Mouse (Mus musculus) forebrain, embryonic 13.5 days (tissue): ENCODE results near the gene Mrvi1. TPM values are rescaled to one million over a fixed set of nuclear protein-coding genes. Genes with fewer than 3 reads are reported as not detected.
"Not testable (repeated sequence)": the region's sequence is repeated elsewhere in the genome, so short reads cannot be mapped to it uniquely, and the experiment has no call there.

Source experiments
- ATAC-seq: fragments of 200-750 bp; cut with Nextera tagmentation; 2 replicates; pipeline ENCODE4 v1.8.0; 2017
- H3K27ac ChIP-seq: fragments of 300-500 bp; sonication (generic); 2 replicates; pipeline ENCODE4 v1.5.1; 2015; ENCODE audit warnings: inconsistent platforms, mild to moderate bottlenecking, moderate library complexity
- H3K27me3 ChIP-seq: fragments of 300-500 bp; sonication (generic); 2 replicates; pipeline ENCODE4 v1.6.1; 2015; ENCODE audit warnings: mild to moderate bottlenecking, inconsistent platforms
- H3K36me3 ChIP-seq: fragments of 300-500 bp; sonication (generic); 2 replicates; pipeline ENCODE4 v1.6.1; 2015; ENCODE audit warnings: mild to moderate bottlenecking, inconsistent platforms; ENCODE audit not compliant: poor library complexity, severe bottlenecking
- H3K4me1 ChIP-seq: fragments of 300-500 bp; sonication (generic); 2 replicates; pipeline ENCODE4 v1.6.1; 2015; ENCODE audit warnings: inconsistent platforms
- H3K4me2 ChIP-seq: fragments of 300-500 bp; sonication (generic); 2 replicates; pipeline ENCODE4 v1.6.1; 2015; ENCODE audit warnings: inconsistent platforms, mild to moderate bottlenecking, moderate library complexity
- H3K4me3 ChIP-seq: fragments of 300-500 bp; sonication (generic); 2 replicates; pipeline ENCODE4 v1.5.1; 2015; ENCODE audit warnings: mild to moderate bottlenecking, inconsistent platforms
- H3K9ac ChIP-seq: fragments of 300-500 bp; sonication (generic); 2 replicates; pipeline ENCODE4 v1.6.1; 2015; ENCODE audit warnings: mild to moderate bottlenecking, inconsistent platforms
- H3K9me3 ChIP-seq: fragments of 300-500 bp; sonication (generic); replicated peaks from 2 replicates; pipeline ENCODE4 v1.6.1; 2016; ENCODE audit warnings: inconsistent platforms
- WGBS: fragments of 180-500 bp; shearing (Covaris S2); methylation state at CpG from one replicate; pipeline ENCODE4 v1.1.7; 2015; 5-methylcytosine and 5-hydroxymethylcytosine counted together
- polyA plus RNA-seq: library from polyadenylated mRNA; unstranded; fragments of >200 nt; fragmentation: Nextera tagmentation; extraction: Ambion mirVana; gene quantifications from 2 replicates; pipeline ENCODE4 v1.2.1, GENCODE M21; 2015

Gene Mrvi1
- polyA plus RNA-seq, 1 experiment from 2014 or later: 0.58 TPM

- Histone ChIP-seq H3K36me3 (no peaks in the 10 kb centered on the region), H3K4me3 (no peak overlapping the region), H3K27ac (no peak overlapping the region), H3K4me1 (no peaks in the 10 kb centered on the region), H3K27me3 (no peaks in the 10 kb centered on the region), H3K9ac (no peak overlapping the region), H3K4me2 (no peak overlapping the region), H3K9me3 (no peaks in the 10 kb centered on the region)
- no peak for ATAC-seq
- WGBS: 87% methylated on average over 4 of the region's 4 CpGs
Observed at GRCm38 (mm10) chr7:110926562-110926961, 55.7 kb downstream of the Mrvi1 start.

- Histone ChIP-seq H3K4me1 (no peaks in the 10 kb centered on the region), H3K4me2 (no peak overlapping the region), H3K27ac (no peak overlapping the region), H3K4me3 (no peak overlapping the region), H3K27me3 (no peaks in the 10 kb centered on the region), H3K9ac (no peak overlapping the region), H3K36me3 (no peaks in the 10 kb centered on the region), H3K9me3 (no peaks in the 10 kb centered on the region)
- WGBS: 84% methylated on average over 19 of the region's 19 CpGs
- no peak for ATAC-seq
Observed at GRCm38 (mm10) chr7:110920331-110921261, 61.7 kb downstream of the Mrvi1 start.

GRCm38 (mm10) chr7:110919721-110920120 lies 62.5 kb downstream of the Mrvi1 start:
- no peak overlapping the region for H3K9ac ChIP-seq
- no peaks in the 10 kb centered on the region for H3K27me3 ChIP-seq
- no peak overlapping the region for H3K4me2 ChIP-seq
- H3K4me1 ChIP-seq: no peaks in the 10 kb centered on the region
- 61% methylated on average over 3 of the region's 3 CpGs for WGBS
- no peak for ATAC-seq
- no peak overlapping the region for H3K27ac ChIP-seq
- H3K36me3 ChIP-seq: no peaks in the 10 kb centered on the region
- H3K4me3 ChIP-seq: no peak overlapping the region
- no peaks in the 10 kb centered on the region for H3K9me3 ChIP-seq

- ATAC-seq: no peak
- no peak overlapping the region for H3K27ac ChIP-seq
- 88% methylated on average over 7 of the region's 7 CpGs for WGBS
Observed at GRCm38 (mm10) chr7:110915913-110916312, 66.3 kb downstream of the Mrvi1 start.

GRCm38 (mm10) chr7:110914531-110914930 lies 67.7 kb downstream of the Mrvi1 start:
- WGBS: 86% methylated on average over 3 of the region's 3 CpGs
- H3K4me2 ChIP-seq: no peak overlapping the region
- no peak overlapping the region for H3K27ac ChIP-seq
- H3K27me3 ChIP-seq: no peaks in the 10 kb centered on the region
- no peaks in the 10 kb centered on the region for H3K36me3 ChIP-seq
- ATAC-seq: no peak
- H3K4me3 ChIP-seq: no peak overlapping the region
- H3K4me1 ChIP-seq: no peaks in the 10 kb centered on the region
- no peaks in the 10 kb centered on the region for H3K9me3 ChIP-seq
- no peak overlapping the region for H3K9ac ChIP-seq

More at GRCm38 (mm10) chr7:110915913-110916312, 66.3 kb downstream of the Mrvi1 start:
- Histone ChIP-seq H3K9me3 (no peaks in the 10 kb centered on the region), H3K4me2 (no peak overlapping the region), H3K36me3 (no peaks in the 10 kb centered on the region), H3K9ac (no peak overlapping the region), H3K4me3 (no peak overlapping the region), H3K27me3 (no peaks in the 10 kb centered on the region), H3K4me1 (no peaks in the 10 kb centered on the region)

GRCm38 (mm10) chr7:110913754-110914153 lies 68.5 kb downstream of the Mrvi1 start:
- H3K4me1 ChIP-seq: no peaks in the 10 kb centered on the region
- ATAC-seq: no peak
- H3K9me3 ChIP-seq: no peaks in the 10 kb centered on the region
- no peak overlapping the region for H3K27ac ChIP-seq
- H3K4me3 ChIP-seq: no peak overlapping the region
- no peak overlapping the region for H3K4me2 ChIP-seq
- 96% methylated on average over 4 of the region's 4 CpGs for WGBS
- no peaks in the 10 kb centered on the region for H3K36me3 ChIP-seq
- no peaks in the 10 kb centered on the region for H3K27me3 ChIP-seq
- no peak overlapping the region for H3K9ac ChIP-seq

GRCm38 (mm10) chr7:110908209-110909144 lies 73.8 kb downstream of the Mrvi1 start:
- 72% methylated on average over 8 of the region's 8 CpGs for WGBS
- Histone ChIP-seq H3K4me1 (no peaks in the 10 kb centered on the region), H3K9me3 (no peaks in the 10 kb centered on the region), H3K9ac (no peak overlapping the region), H3K27ac (no peak overlapping the region), H3K4me3 (no peak overlapping the region), H3K36me3 (no peaks in the 10 kb centered on the region), H3K27me3 (no peaks in the 10 kb centered on the region), H3K4me2 (no peak overlapping the region)
- no peak for ATAC-seq

- H3K27ac ChIP-seq: no peak overlapping the region
- ATAC-seq: no peak
- H3K36me3 ChIP-seq: no peaks in the 10 kb centered on the region
- H3K9me3 ChIP-seq: no peaks in the 10 kb centered on the region
- no peak overlapping the region for H3K4me2 ChIP-seq
- no peaks in the 10 kb centered on the region for H3K4me1 ChIP-seq
- no peaks in the 10 kb centered on the region for H3K27me3 ChIP-seq
- no peak overlapping the region for H3K4me3 ChIP-seq
- 81% methylated on average over 2 of the region's 2 CpGs for WGBS
- no peak overlapping the region for H3K9ac ChIP-seq
Observed at GRCm38 (mm10) chr7:110906566-110906965, 75.7 kb downstream of the Mrvi1 start.

- no peaks in the 10 kb centered on the region for H3K9me3 ChIP-seq
- H3K4me3 ChIP-seq: no peak overlapping the region
- H3K36me3 ChIP-seq: no peaks in the 10 kb centered on the region
- H3K9ac ChIP-seq: no peak overlapping the region
- no peak overlapping the region for H3K27ac ChIP-seq
- H3K27me3 ChIP-seq: no peaks in the 10 kb centered on the region
- H3K4me2 ChIP-seq: no peak overlapping the region
- WGBS: 87% methylated on average over 7 of the region's 7 CpGs
- ATAC-seq: no peak
- H3K4me1 ChIP-seq: no peaks in the 10 kb centered on the region
Observed at GRCm38 (mm10) chr7:110903226-110903625, 79.0 kb downstream of the Mrvi1 start.

GRCm38 (mm10) chr7:110897202-110897601 lies 85.1 kb downstream of the Mrvi1 start:
- 89% methylated on average over 8 of the region's 8 CpGs for WGBS
- Histone ChIP-seq H3K27ac (no peak overlapping the region), H3K4me1 (no peaks in the 10 kb centered on the region), H3K9me3 (no peaks in the 10 kb centered on the region), H3K27me3 (no peaks in the 10 kb centered on the region), H3K4me3 (no peak overlapping the region), H3K36me3 (no peaks in the 10 kb centered on the region), H3K4me2 (no peak overlapping the region), H3K9ac (no peak overlapping the region)
- no peak for ATAC-seq

GRCm38 (mm10) chr7:110896453-110896852 lies 85.8 kb downstream of the Mrvi1 start:
- Histone ChIP-seq H3K27me3 (no peaks in the 10 kb centered on the region), H3K4me3 (no peak overlapping the region), H3K9ac (no peak overlapping the region), H3K36me3 (no peaks in the 10 kb centered on the region), H3K4me1 (no peaks in the 10 kb centered on the region), H3K9me3 (no peaks in the 10 kb centered on the region), H3K27ac (no peak overlapping the region), H3K4me2 (no peak overlapping the region)
- WGBS: 86% methylated on average over 7 of the region's 7 CpGs
- ATAC-seq: no peak

- not testable (repeated sequence) for H3K27me3 ChIP-seq, H3K36me3 ChIP-seq, H3K4me3 ChIP-seq, H3K9ac ChIP-seq, H3K4me1 ChIP-seq, H3K4me2 ChIP-seq, ATAC-seq, H3K27ac ChIP-seq, H3K9me3 ChIP-seq
- 81% methylated on average over 10 of the region's 10 CpGs for WGBS
Observed at GRCm38 (mm10) chr7:110895772-110896171, 86.5 kb downstream of the Mrvi1 start.
